Mouse (Mus musculus) intestine, embryonic 14.5 days (tissue): ENCODE measurements around the gene Hs3st5. TPM values are rescaled to one million over a fixed set of nuclear protein-coding genes. Genes with fewer than 3 reads are reported as not detected.

Experiments
- ATAC-seq: fragments of 200-750 bp; cut with Nextera tagmentation; replicated peaks from 2 replicates; pipeline ENCODE4 v1.8.0; 2017; ENCODE audit warnings: low read depth, moderate number of reproducible peaks, moderate TSS enrichment, moderate library complexity; ENCODE audit not compliant: low FRiP score, low TSS enrichment
- DNase-seq: peaks from one replicate; pipeline ENCODE4 v3.0.0-alpha.2; 2018; ENCODE audit warnings: low spot score
- H3K27ac ChIP-seq: fragments of 300-500 bp; sonication (generic); 2 replicates; pipeline ENCODE4 v1.5.1; 2014; ENCODE audit warnings: low read depth, mild to moderate bottlenecking, control low read depth
- H3K27me3 ChIP-seq: fragments of 300-500 bp; sonication (generic); replicated peaks from 2 replicates; pipeline ENCODE4 v1.6.1; 2014; ENCODE audit warnings: low read length, control low read depth; ENCODE audit not compliant: control insufficient read depth, insufficient read depth
- H3K36me3 ChIP-seq: fragments of 300-500 bp; sonication (generic); 2 replicates; pipeline ENCODE4 v1.6.1; 2014; ENCODE audit warnings: low read length, control low read depth; ENCODE audit not compliant: control insufficient read depth, insufficient read depth
- H3K4me1 ChIP-seq: fragments of 300-500 bp; sonication (generic); replicated peaks from 2 replicates; pipeline ENCODE4 v1.6.1; 2014; ENCODE audit warnings: low read length, control low read depth, mixed read lengths; ENCODE audit not compliant: control insufficient read depth, insufficient read depth
- H3K4me2 ChIP-seq: fragments of 300-500 bp; sonication (generic); 2 replicates; pipeline ENCODE4 v1.6.1; 2014; ENCODE audit warnings: low read length
- H3K4me3 ChIP-seq: fragments of 300-500 bp; sonication (generic); 2 replicates; pipeline ENCODE4 v1.5.1; 2014; ENCODE audit warnings: low read depth, low read length, control low read depth, mixed read lengths
- H3K9ac ChIP-seq: fragments of 300-500 bp; sonication (generic); 2 replicates; pipeline ENCODE4 v1.6.1; 2014; ENCODE audit warnings: mild to moderate bottlenecking, low read length
- H3K9me3 ChIP-seq: fragments of 300-500 bp; sonication (generic); 2 replicates; pipeline ENCODE4 v1.6.1; 2016; ENCODE audit warnings: low read length, control low read depth; ENCODE audit not compliant: control insufficient read depth
- WGBS: fragments of 180-500 bp; shearing (Covaris S2); extraction: QIAGEN DNeasy Blood & Tissue Kit; methylation state at CpG from one replicate; pipeline ENCODE4 v1.1.7; 2014; 5-methylcytosine and 5-hydroxymethylcytosine counted together
- polyA plus RNA-seq: library from polyadenylated mRNA; unstranded; fragments of >200 nt; fragmentation: Nextera tagmentation; extraction: Ambion mirVana; gene quantifications from 2 replicates; pipeline ENCODE4 v1.2.1, GENCODE M21; 2014

The Hs3st5 gene
- polyA plus RNA-seq, 1 experiment from 2014 or later, result 0.76 TPM

DNA sequence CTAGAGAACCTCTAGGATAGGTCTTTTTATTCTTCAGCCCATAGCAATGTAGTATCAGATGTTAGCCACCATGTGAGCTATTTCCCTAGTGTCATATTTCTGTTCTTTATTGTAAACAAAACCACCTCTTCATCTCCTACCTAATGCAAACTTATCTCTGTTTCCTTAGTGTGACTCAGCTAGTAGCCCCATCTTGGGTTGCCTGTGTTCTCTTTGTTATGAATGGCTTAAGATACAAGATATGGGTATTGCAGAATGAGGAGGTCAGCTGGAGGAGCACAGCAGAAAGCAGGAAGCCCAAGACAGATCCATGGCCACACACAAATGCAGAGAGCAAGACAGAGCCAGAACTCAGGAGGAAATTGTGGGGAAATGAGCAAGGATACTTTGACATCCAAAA, 288.7 kb downstream of the Hs3st5 start:
- no peaks in the 10 kb centered on the region for H3K9me3 ChIP-seq
- no peak overlapping the region for H3K9ac ChIP-seq
- H3K4me1 ChIP-seq, result no peaks in the 10 kb centered on the region
- no peaks in the 10 kb centered on the region for H3K27me3 ChIP-seq
- H3K4me3 ChIP-seq, result no peak overlapping the region
- DNase-seq (no peak), ATAC-seq (no peak)
- no peaks in the 10 kb centered on the region for H3K36me3 ChIP-seq
- no peak overlapping the region for H3K27ac ChIP-seq
- H3K4me2 ChIP-seq, result no peak overlapping the region

DNA sequence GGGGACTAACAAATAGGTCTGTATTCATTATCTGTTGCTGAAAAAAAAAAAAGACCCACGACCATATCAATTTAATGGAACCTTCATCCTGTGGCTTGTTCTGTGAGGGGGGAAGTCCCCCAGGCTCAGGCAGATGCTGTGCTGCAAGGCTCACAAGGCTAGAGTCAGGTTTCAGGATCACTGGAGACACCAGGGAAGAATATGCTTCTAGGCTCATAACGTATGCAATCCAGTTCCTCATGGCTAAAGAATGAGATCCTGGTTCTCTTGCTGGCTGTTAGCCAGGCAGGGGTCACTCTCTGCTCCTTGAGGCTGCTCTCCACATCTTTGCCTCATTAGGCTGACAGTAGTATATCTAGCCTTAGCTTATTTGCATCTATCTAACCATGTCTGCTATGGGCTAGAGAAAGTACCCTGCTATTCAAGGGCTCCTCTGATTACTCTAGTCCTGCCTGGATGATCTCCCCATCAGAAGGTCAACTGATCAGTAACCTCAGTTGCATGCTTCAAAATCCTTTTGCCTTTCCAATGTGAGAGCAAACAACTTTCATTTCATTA, 294.4 kb downstream of the Hs3st5 start:
- Histone ChIP-seq H3K27ac (no peak overlapping the region), H3K36me3 (no peaks in the 10 kb centered on the region), H3K9ac (no peak overlapping the region), H3K9me3 (no peaks in the 10 kb centered on the region), H3K4me1 (no peaks in the 10 kb centered on the region), H3K27me3 (no peaks in the 10 kb centered on the region), H3K4me2 (no peak overlapping the region), H3K4me3 (no peak overlapping the region)
- 35% methylated on average over 2 of the region's 2 CpGs for WGBS
- no peak for DNase-seq
- ATAC-seq, result no peak

DNA sequence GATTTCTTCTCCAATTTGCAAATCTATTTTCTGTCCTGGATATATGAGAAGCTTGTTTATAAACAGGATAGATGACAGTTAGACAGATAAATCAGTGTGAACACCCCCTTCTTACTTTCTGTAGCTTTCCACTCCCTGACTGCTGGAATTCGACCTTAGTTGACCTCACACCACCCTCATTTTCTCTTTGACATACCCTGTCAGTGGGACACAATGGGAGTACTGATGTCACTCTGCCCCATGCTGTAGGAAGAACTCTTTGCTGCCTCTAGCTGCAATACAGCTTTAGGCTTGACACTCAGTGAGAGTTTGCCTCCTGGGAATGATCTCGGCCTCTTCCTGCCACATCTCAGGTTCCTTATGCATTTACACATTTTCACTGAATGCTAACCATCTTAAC, 297.1 kb downstream of the Hs3st5 start:
- Histone ChIP-seq H3K27ac (no peak overlapping the region), H3K9me3 (no peaks in the 10 kb centered on the region), H3K4me3 (no peak overlapping the region), H3K36me3 (no peaks in the 10 kb centered on the region), H3K4me2 (no peak overlapping the region), H3K4me1 (no peaks in the 10 kb centered on the region), H3K27me3 (no peaks in the 10 kb centered on the region), H3K9ac (no peak overlapping the region)
- DNase-seq (no peak), ATAC-seq (no peak)
- 32% methylated on average over 2 of the region's 2 CpGs for WGBS

- no peak overlapping the region for H3K4me2 ChIP-seq
- WGBS, result 84% methylated on average over 4 of the region's 4 CpGs
Measured at GRCm38 (mm10) chr10:36805265-36805664, 298.7 kb downstream of the Hs3st5 start.

GRCm38 (mm10) chr10:36805788-36806187, 299.2 kb downstream of the Hs3st5 start:
- DNase-seq (no peak), ATAC-seq (no peak)
- H3K36me3 ChIP-seq, result no peaks in the 10 kb centered on the region
- no peak overlapping the region for H3K4me3 ChIP-seq
- H3K27me3 ChIP-seq, result no peaks in the 10 kb centered on the region
- WGBS, result 85% methylated on average over 5 of the region's 5 CpGs
- no peak overlapping the region for H3K27ac ChIP-seq
- no peak overlapping the region for H3K9ac ChIP-seq
- H3K4me1 ChIP-seq, result no peaks in the 10 kb centered on the region
- H3K4me2 ChIP-seq, result no peak overlapping the region
- H3K9me3 ChIP-seq, result no peaks in the 10 kb centered on the region

More at GRCm38 (mm10) chr10:36805265-36805664, 298.7 kb downstream of the Hs3st5 start:
- ATAC-seq (no peak), DNase-seq (no peak)
- Histone ChIP-seq H3K27ac (no peak overlapping the region), H3K4me3 (no peak overlapping the region), H3K4me1 (no peaks in the 10 kb centered on the region), H3K27me3 (no peaks in the 10 kb centered on the region), H3K9ac (no peak overlapping the region), H3K36me3 (no peaks in the 10 kb centered on the region), H3K9me3 (no peaks in the 10 kb centered on the region)

GRCm38 (mm10) chr10:36807007-36807406, 300.4 kb downstream of the Hs3st5 start:
- Histone ChIP-seq H3K27ac (no peak overlapping the region), H3K27me3 (no peaks in the 10 kb centered on the region), H3K4me3 (no peak overlapping the region), H3K36me3 (no peaks in the 10 kb centered on the region), H3K4me1 (no peaks in the 10 kb centered on the region), H3K9ac (no peak overlapping the region), H3K4me2 (no peak overlapping the region), H3K9me3 (no peaks in the 10 kb centered on the region)
- ATAC-seq (no peak), DNase-seq (no peak)
- WGBS, result 71% methylated on average over 5 of the region's 5 CpGs

- no peak for DNase-seq
- Histone ChIP-seq H3K4me1 (no peaks in the 10 kb centered on the region), H3K9ac (no peak overlapping the region), H3K4me3 (no peak overlapping the region), H3K27me3 (no peaks in the 10 kb centered on the region), H3K36me3 (no peaks in the 10 kb centered on the region), H3K4me2 (no peak overlapping the region), H3K9me3 (no peaks in the 10 kb centered on the region), H3K27ac (no peak overlapping the region)
- ATAC-seq, result no peak
Measured at GRCm38 (mm10) chr10:36818867-36819266, 312.3 kb downstream of the Hs3st5 start.

- H3K27ac ChIP-seq, result no peak overlapping the region
- H3K36me3 ChIP-seq, result no peaks in the 10 kb centered on the region
- DNase-seq, result no peak
- no peak overlapping the region for H3K9ac ChIP-seq
- no peaks in the 10 kb centered on the region for H3K27me3 ChIP-seq
- no peak for ATAC-seq
- H3K4me2 ChIP-seq, result no peak overlapping the region
- H3K9me3 ChIP-seq, result no peaks in the 10 kb centered on the region
- no peaks in the 10 kb centered on the region for H3K4me1 ChIP-seq
- WGBS, result 86% methylated on average over 3 of the region's 3 CpGs
- H3K4me3 ChIP-seq, result no peak overlapping the region
Measured at GRCm38 (mm10) chr10:36829079-36829478, 322.5 kb downstream of the Hs3st5 start.

DNA sequence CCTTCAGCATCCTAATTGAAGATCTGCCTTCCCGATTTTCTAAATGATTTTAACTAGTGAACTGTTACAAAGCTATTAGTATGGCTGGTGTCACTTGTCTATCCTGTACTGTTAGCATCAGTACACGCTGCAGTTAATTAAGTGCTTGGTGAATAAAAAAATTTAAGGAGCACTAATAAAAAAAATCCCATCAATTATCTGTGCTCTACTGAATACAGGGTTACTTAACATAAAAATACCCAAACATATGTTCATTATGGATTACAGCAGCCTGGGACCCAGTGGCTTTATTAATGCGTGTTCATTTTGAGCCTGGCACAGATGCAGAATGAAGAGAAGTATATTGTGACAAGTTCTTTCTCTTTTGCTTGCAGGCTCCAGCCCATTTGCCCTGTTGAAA, 325.6 kb downstream of the Hs3st5 start:
- H3K4me3 ChIP-seq, result no peak overlapping the region
- no peak for DNase-seq
- no peak overlapping the region for H3K4me2 ChIP-seq
- H3K9me3 ChIP-seq, result no peaks in the 10 kb centered on the region
- H3K27me3 ChIP-seq, result no peaks in the 10 kb centered on the region
- no peak for ATAC-seq
- no peak overlapping the region for H3K27ac ChIP-seq
- H3K9ac ChIP-seq, result no peak overlapping the region
- no peaks in the 10 kb centered on the region for H3K4me1 ChIP-seq
- no peaks in the 10 kb centered on the region for H3K36me3 ChIP-seq
- WGBS, result 86% methylated on average over 3 of the region's 3 CpGs
